Mouse (Mus musculus): Measurements from ENCODE around the gene Grin2a. TPM values are rescaled to one million over a fixed set of nuclear protein-coding genes. Genes with fewer than 3 reads are reported as not detected.

The Grin2a gene
- total RNA-seq, 2 experiments from 2014 or later, result 0.69 to 1.5 TPM

Other genes with a start within 250 kb of the Grin2a start
- not detected for gene Rpl39l, start 174.7 kb upstream of the Grin2a start, total RNA-seq (2021)
- under 1 TPM; 0.39 to 0.73 TPM for gene Atf7ip2, start 197.2 kb upstream of the Grin2a start, total RNA-seq (2021)

Measured in adrenal gland, postnatal 10 days (tissue).